Mouse (Mus musculus) hindbrain, postnatal 0 days (tissue): Measurements from ENCODE around the gene Mospd2. TPM values are rescaled to one million over a fixed set of nuclear protein-coding genes. Genes with fewer than 3 reads are reported as not detected.

Experiments
- ATAC-seq: fragments of 200-750 bp; cut with Nextera tagmentation; 2 replicates; pipeline ENCODE4 v1.8.0; 2017; ENCODE audit warnings: mild to moderate bottlenecking, moderate TSS enrichment, moderate library complexity
- DNase-seq: peaks from one replicate; pipeline ENCODE4 v3.0.0-alpha.2; 2015; ENCODE audit warnings: low spot score
- H3K27ac ChIP-seq: fragments of 300-500 bp; sonication (generic); 2 replicates; pipeline ENCODE4 v1.5.1; 2014; ENCODE audit warnings: mild to moderate bottlenecking
- H3K27me3 ChIP-seq: fragments of 300-500 bp; sonication (generic); 2 replicates; pipeline ENCODE4 v1.6.1; 2014; ENCODE audit warnings: low read length, mixed read lengths; ENCODE audit not compliant: insufficient read depth
- H3K36me3 ChIP-seq: fragments of 300-500 bp; sonication (generic); 2 replicates; pipeline ENCODE4 v1.6.1; 2014; ENCODE audit warnings: low read length, mixed read lengths; ENCODE audit not compliant: insufficient read depth
- H3K4me1 ChIP-seq: fragments of 300-500 bp; sonication (generic); 2 replicates; pipeline ENCODE4 v1.6.1; 2014; ENCODE audit warnings: antibody characterized with exemption, low read length, mixed read lengths; ENCODE audit not compliant: insufficient read depth
- H3K4me2 ChIP-seq: fragments of 300-500 bp; sonication (generic); 2 replicates; pipeline ENCODE4 v1.6.1; 2014; ENCODE audit warnings: low read depth, mild to moderate bottlenecking, low read length, moderate library complexity, mixed read lengths
- H3K4me3 ChIP-seq: fragments of 300-500 bp; sonication (generic); 2 replicates; pipeline ENCODE4 v1.5.1; 2014; ENCODE audit warnings: low read length
- H3K9ac ChIP-seq: fragments of 300-500 bp; sonication (generic); replicated peaks from 2 replicates; pipeline ENCODE4 v1.6.1; 2014; ENCODE audit warnings: mild to moderate bottlenecking, low read length, moderate library complexity, mixed read lengths
- H3K9me3 ChIP-seq: fragments of 300-500 bp; sonication (generic); 2 replicates; pipeline ENCODE4 v1.6.1; 2016; ENCODE audit warnings: low read length, mixed read lengths
- CTCF ChIP-seq: IDR thresholded peaks from 2 replicates; pipeline ENCODE4 v1.5.1; 2016; ENCODE audit warnings: antibody characterized with exemption, control low read depth, low read depth
- WGBS: fragments of 180-500 bp; shearing (Covaris S2); extraction: QIAGEN DNeasy Blood & Tissue Kit; methylation state at CpG from one replicate; pipeline ENCODE4 v1.1.7; 2014; 5-methylcytosine and 5-hydroxymethylcytosine counted together
- polyA plus RNA-seq: library from polyadenylated mRNA; unstranded; fragments of >200 nt; fragmentation: Nextera tagmentation; extraction: Ambion mirVana; gene quantifications from 2 replicates; pipeline ENCODE4 v1.2.1, GENCODE M21; 2015
- total RNA-seq: library from RNA; depleted of rRNA; stranded (reverse); fragments of >200 nt; gene quantifications from 2 replicates; pipeline ENCODE4 v1.2.3, GENCODE M21; 2014; rRNA removed

Gene Mospd2
- total RNA-seq = 14.2 and 18.6 TPM in 2 replicates
- 12.8 and 13.9 TPM in 2 replicates for polyA plus RNA-seq

DNA sequence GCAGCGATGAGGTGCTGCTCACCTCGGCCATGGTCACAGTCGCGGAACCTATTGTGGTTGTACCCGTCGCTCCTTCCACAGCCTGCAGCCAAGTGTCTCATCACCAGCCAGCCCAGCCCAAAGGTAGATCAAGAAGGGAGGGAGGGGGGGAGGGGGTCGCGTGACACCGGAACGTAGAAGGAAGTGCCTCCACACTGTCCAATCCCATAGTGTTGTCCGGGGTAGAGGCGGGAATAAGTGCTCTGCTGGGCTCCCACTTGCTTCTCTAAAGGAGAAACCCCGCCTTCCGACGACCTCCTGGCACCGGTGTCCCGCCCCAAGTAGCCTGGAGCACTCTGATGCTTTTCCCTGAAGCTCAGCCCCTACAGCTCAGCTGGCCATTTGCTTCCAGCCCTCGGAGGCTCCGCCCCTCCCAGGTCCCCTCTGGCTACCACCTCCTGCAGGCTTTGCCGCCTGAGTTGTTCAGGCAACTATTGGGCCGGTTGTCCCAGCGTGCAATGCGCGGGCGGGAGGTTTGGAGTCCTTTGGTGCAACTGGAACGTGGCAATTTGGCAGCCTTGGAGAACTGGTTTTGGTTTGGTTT is at the start of gene Mospd2, which contains the start of gene Fancb:
Mospd2 (minus strand) TSS at position 183 of the 583 bp plus-strand sequence.
Fancb (plus strand) TSS at position 400 of the 583 bp plus-strand sequence.
- Histone ChIP-seq H3K9me3 (no peaks in the 10 kb centered on the region), H3K9ac (peak within 1 kb of the TSS; percentile 35), H3K27ac (peak within 1 kb of the TSS; percentile 60; the same call in 1 of the 2 replicates), H3K27me3 (no peaks in the 10 kb centered on the region), H3K36me3 (no peaks in the 10 kb centered on the region), H3K4me2 (peak within 1 kb of the TSS; percentile 57), H3K4me1 (no peaks in the 10 kb centered on the region), H3K4me3 (peak within 1 kb of the TSS; percentile 53)
- DNase-seq = peak; percentile 89
- no peak for TF ChIP-seq CTCF
- WGBS = 17% methylated on average over 26 of the region's 26 CpGs
- peak; percentile 100 for ATAC-seq

GRCm38 (mm10) chrX:165004779-165005324 is 24.7 kb upstream of the Mospd2 start, which contains the start of gene Gm17604:
Gene Gm17604 (minus strand): TSS chrX:165004829.
- DNase-seq (no peak), ATAC-seq (no peak)
- Histone ChIP-seq H3K27ac (no peak within 1 kb of the TSS), H3K4me1 (no peaks in the 10 kb centered on the region), H3K36me3 (no peaks in the 10 kb centered on the region), H3K9me3 (no peaks in the 10 kb centered on the region), H3K4me3 (no peak within 1 kb of the TSS), H3K27me3 (no peaks in the 10 kb centered on the region), H3K9ac (no peak within 1 kb of the TSS), H3K4me2 (no peak within 1 kb of the TSS)
- no peak for TF ChIP-seq CTCF

- no peak for TF ChIP-seq CTCF
- 37% methylated on average over 4 of the region's 4 CpGs for WGBS
- ATAC-seq (no peak), DNase-seq (no peak)
- Histone ChIP-seq H3K9me3 (no peaks in the 10 kb centered on the region), H3K4me3 (no peak overlapping the region), H3K36me3 (no peaks in the 10 kb centered on the region), H3K9ac (no peak overlapping the region), H3K27ac (no peak overlapping the region), H3K4me1 (no peaks in the 10 kb centered on the region), H3K27me3 (no peaks in the 10 kb centered on the region), H3K4me2 (no peak overlapping the region)
Measured at GRCm38 (mm10) chrX:165003141-165003540, 23.0 kb upstream of the Mospd2 start.

- Histone ChIP-seq H3K27me3 (no peaks in the 10 kb centered on the region), H3K27ac (no peak overlapping the region), H3K36me3 (no peaks in the 10 kb centered on the region), H3K9me3 (no peaks in the 10 kb centered on the region), H3K4me2 (peak overlapping the region; percentile 57), H3K4me1 (no peaks in the 10 kb centered on the region), H3K9ac (no peak overlapping the region), H3K4me3 (peak overlapping the region; percentile 53; the same call in 1 of the 2 replicates)
- TF ChIP-seq CTCF = no peak
- no peak for DNase-seq
- 92% methylated on average over 2 of the region's 2 CpGs for WGBS
- no peak for ATAC-seq
Measured at GRCm38 (mm10) chrX:164978866-164979265, 1.3 kb downstream of the Mospd2 start.

GRCm38 (mm10) chrX:164971206-164971605 is 9.0 kb downstream of the Mospd2 start:
- no peak overlapping the region for H3K4me3 ChIP-seq
- no peaks in the 10 kb centered on the region for H3K27me3 ChIP-seq
- ATAC-seq (no peak), DNase-seq (no peak)
- no peak for TF ChIP-seq CTCF
- H3K27ac ChIP-seq = no peak overlapping the region
- H3K9ac ChIP-seq = no peak overlapping the region
- H3K36me3 ChIP-seq = no peaks in the 10 kb centered on the region
- H3K4me1 ChIP-seq = no peaks in the 10 kb centered on the region
- WGBS = 84% methylated on average over 3 of the region's 3 CpGs
- no peaks in the 10 kb centered on the region for H3K9me3 ChIP-seq
- no peak overlapping the region for H3K4me2 ChIP-seq

- DNase-seq = no peak
- TF ChIP-seq CTCF = no peak
- WGBS = 86% methylated on average over 3 of the region's 3 CpGs
Measured at GRCm38 (mm10) chrX:164965750-164966448, 14.3 kb downstream of the Mospd2 start.

More at GRCm38 (mm10) chrX:164965750-164966448, 14.3 kb downstream of the Mospd2 start:
- Histone ChIP-seq H3K27ac (no peak overlapping the region), H3K9me3 (no peaks in the 10 kb centered on the region), H3K27me3 (no peaks in the 10 kb centered on the region), H3K4me3 (no peak overlapping the region), H3K36me3 (no peaks in the 10 kb centered on the region), H3K4me2 (no peak overlapping the region), H3K9ac (no peak overlapping the region), H3K4me1 (no peaks in the 10 kb centered on the region)
- no peak for ATAC-seq
